Mouse (Mus musculus) megakaryocyte, embryonic 14.5 days (primary cell): ENCODE measurements around the gene Esyt3. TPM values are rescaled to one million over a fixed set of nuclear protein-coding genes. Genes with fewer than 3 reads are reported as not detected.

Experiments used
- H3K27me3 ChIP-seq: replicated peaks from 2 replicates; pipeline ENCODE3; 2012; ENCODE audit warnings: inconsistent platforms
- H3K36me3 ChIP-seq: replicated peaks from 2 replicates; pipeline ENCODE3; 2012; ENCODE audit warnings: low read length, inconsistent platforms, mixed read lengths
- H3K4me1 ChIP-seq: 2 replicates; pipeline ENCODE4 v1.6.1; 2012; ENCODE audit warnings: inconsistent platforms
- H3K4me3 ChIP-seq: replicated peaks from 2 replicates; pipeline ENCODE3; 2012; ENCODE audit warnings: moderate library complexity, mild to moderate bottlenecking, inconsistent platforms
- H3K9me3 ChIP-seq: 2 replicates; pipeline ENCODE4 v1.6.1; 2012; ENCODE audit warnings: inconsistent platforms
- FLI1 ChIP-seq: IDR thresholded peaks from 2 replicates; pipeline ENCODE4 v1.6.1; 2012; ENCODE audit warnings: low read length, inconsistent platforms, mixed read lengths
- GATA1 ChIP-seq: IDR thresholded peaks from 3 replicates; pipeline ENCODE4 v1.6.1; 2012; ENCODE audit warnings: mixed read lengths, low read length, inconsistent platforms, borderline replicate concordance
- polyA plus RNA-seq: library from polyadenylated mRNA; stranded (reverse); fragments of >175 nt; gene quantifications from 2 replicates; pipeline ENCODE4 v1.2.3, GENCODE M21; 2012; ENCODE audit warnings: low replicate concordance; ENCODE audit not compliant: insufficient read depth

Esyt3 gene
- polyA plus RNA-seq, 1 experiment = not detected

DNA sequence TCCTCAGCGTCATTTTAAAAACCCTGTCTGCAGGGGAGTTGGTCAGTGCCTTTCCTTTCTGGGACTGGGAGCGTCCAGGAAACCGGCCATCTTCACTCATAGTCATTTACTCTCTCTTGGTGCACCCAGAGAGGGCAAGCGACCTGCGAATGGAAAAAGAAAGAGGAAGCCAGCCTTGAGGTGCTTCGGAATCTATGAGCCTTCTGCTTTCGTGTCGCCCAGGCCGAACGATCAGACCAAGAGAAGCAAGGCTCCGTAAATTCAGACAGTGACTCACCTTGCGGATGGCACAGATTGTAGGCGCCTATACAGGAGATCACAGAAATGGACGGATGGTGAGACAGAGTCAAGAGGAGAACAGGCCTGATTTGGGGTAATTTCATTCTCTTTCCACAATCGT lies 655 bp upstream of the Esyt3 start:
- H3K36me3 ChIP-seq = no peaks in the 10 kb centered on the region
- H3K4me3 ChIP-seq = no peak overlapping the region
- H3K9me3 ChIP-seq = peaks cover 11% of the 10 kb centered on the region; the same call in 1 of the 2 replicates
- H3K27me3 ChIP-seq = peaks cover 85% of the 10 kb centered on the region
- TF ChIP-seq GATA1 (no peak), FLI1 (no peak)
- peaks cover 13% of the 10 kb centered on the region for H3K4me1 ChIP-seq

DNA sequence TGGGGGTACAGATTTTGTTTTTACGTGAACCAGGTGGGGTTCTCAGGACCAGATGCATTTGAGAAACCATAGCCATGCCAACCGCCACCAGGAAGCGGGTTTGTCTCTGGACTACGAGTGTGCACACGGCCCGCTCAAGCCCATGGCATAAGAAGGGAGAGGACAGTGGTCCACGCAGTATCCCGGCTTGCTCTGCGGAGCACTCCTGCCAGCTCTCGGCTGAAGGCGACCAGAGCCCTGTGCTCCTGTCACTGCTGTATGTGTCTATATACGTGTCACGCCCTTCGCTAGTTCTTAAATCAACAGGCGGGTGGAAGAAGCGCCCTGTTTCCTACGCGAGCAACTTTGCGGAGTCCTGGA lies 816 bp downstream of the Esyt3 start:
- TF ChIP-seq FLI1 = no peak
- no peak for TF ChIP-seq GATA1
- Histone ChIP-seq H3K27me3 (peaks cover 90% of the 10 kb centered on the region), H3K4me1 (peaks cover 23% of the 10 kb centered on the region), H3K4me3 (peak overlapping the region; percentile 83), H3K36me3 (no peaks in the 10 kb centered on the region), H3K9me3 (peaks cover 11% of the 10 kb centered on the region; the same call in 1 of the 2 replicates)

DNA sequence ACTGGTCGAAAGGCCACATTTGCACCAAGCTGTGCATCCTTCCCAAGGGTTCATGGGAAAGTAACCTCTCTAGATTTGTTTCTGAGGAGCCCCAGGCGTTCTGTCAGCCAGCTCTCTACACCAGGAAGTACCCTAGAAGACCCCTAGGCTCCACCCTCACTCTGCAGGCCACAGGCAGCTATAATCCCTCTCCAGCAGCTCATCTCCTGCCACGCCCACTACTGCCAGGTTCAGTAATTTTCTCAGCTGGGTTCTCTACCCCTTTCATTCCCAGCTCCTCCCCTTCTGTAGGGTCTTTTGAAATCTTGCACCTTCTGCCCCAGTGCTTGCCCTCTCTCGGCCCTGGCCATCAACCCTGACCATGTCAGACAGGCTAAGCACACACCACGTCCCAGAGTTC lies 2.4 kb downstream of the Esyt3 start:
- no peaks in the 10 kb centered on the region for H3K36me3 ChIP-seq
- peaks cover 84% of the 10 kb centered on the region for H3K27me3 ChIP-seq
- H3K4me1 ChIP-seq = peaks cover 24% of the 10 kb centered on the region
- H3K4me3 ChIP-seq = no peak overlapping the region
- TF ChIP-seq FLI1 = no peak
- TF ChIP-seq GATA1 = no peak
- H3K9me3 ChIP-seq = peaks cover 11% of the 10 kb centered on the region; the same call in 1 of the 2 replicates

DNA sequence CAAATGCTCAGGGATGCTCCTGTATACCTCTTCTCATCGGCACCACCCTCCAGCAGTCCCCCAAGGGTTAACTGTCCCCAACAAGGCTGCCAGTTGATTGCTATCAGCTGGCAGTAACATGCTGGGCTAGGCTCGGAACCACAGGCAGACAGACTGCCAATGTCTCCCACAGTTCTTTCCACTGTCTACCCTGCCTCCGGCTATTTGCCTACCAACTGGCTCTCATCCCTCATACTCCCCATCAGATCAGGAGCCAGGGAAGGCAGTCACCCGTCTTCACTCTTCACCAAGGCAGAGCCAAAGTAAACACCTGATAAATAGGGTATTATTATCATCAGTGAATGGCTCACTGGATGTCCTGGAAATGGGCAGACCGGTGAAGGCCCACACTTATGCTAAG lies 3.6 kb downstream of the Esyt3 start:
- Histone ChIP-seq H3K36me3 (no peaks in the 10 kb centered on the region), H3K4me3 (no peak overlapping the region), H3K27me3 (peaks cover 80% of the 10 kb centered on the region), H3K9me3 (peaks cover 8% of the 10 kb centered on the region; the same call in 1 of the 2 replicates), H3K4me1 (peaks cover 24% of the 10 kb centered on the region)
- TF ChIP-seq FLI1 = no peak
- no peak for TF ChIP-seq GATA1

DNA sequence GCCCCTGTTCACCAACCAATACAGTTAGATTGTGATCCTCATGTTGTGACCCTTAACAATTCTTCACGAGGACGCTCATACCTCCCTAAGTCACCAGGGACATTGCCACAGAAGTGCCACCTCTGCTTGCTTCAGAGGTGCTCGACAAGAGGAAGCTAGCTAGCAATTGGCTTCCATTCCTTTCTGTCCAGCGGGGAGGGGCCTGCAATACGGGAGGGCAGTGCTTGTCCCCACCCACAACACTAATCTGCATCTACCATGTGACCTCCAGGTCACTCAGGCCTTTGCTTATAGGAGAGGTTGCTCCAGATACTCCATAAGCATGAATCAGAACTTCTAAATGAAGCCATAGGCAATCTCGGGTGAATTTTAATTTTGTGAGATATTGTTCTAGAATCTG lies 5.0 kb downstream of the Esyt3 start:
- TF ChIP-seq FLI1 (no peak), GATA1 (no peak)
- peaks cover 8% of the 10 kb centered on the region for H3K9me3 ChIP-seq
- peaks cover 21% of the 10 kb centered on the region for H3K4me1 ChIP-seq
- H3K4me3 ChIP-seq = no peak overlapping the region
- no peaks in the 10 kb centered on the region for H3K36me3 ChIP-seq
- H3K27me3 ChIP-seq = peaks cover 72% of the 10 kb centered on the region

DNA sequence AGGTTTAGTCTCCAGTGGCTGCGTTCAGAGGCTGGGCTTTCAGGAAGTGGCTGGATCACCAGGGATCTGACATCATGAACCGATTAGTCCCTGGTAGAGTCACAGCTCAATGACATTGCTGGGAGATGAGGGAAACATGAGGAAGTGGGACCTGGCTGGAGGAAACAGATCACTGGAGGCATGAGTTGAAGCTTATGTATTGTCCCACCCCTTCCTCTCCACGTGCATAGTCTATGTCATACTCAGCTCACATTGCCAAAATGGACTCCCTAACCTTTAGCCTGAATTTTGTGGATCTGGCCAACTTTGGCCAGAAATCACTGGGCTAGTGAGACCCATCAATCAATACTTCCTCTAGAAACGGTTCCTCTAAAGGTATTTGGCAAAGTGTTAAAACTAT lies 5.4 kb downstream of the Esyt3 start:
- TF ChIP-seq GATA1 = no peak
- TF ChIP-seq FLI1 = no peak
- no peak overlapping the region for H3K4me3 ChIP-seq
- H3K27me3 ChIP-seq = peaks cover 67% of the 10 kb centered on the region
- H3K4me1 ChIP-seq = peaks cover 17% of the 10 kb centered on the region
- H3K36me3 ChIP-seq = no peaks in the 10 kb centered on the region
- H3K9me3 ChIP-seq = peaks cover 7% of the 10 kb centered on the region

DNA sequence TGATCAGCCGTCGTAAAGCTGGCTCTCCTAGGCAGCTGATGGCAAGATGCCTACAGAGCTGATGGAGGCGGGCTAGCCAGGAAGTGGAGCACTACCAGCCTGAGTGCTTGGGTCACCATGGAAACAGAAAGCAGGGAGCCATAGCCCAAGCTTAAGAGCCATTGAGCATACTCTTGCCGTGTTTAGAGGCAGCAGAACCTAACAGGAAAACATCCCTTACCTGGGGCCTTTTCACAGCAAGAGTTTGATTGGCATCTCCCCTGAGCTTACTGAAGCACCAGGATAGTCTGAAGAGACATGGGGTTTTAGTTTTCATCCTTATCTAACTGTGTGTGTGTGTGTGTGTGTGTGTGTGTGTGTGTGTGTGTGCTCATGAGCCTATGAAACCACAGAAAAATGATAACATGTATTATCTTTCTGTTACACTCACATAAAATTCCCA lies 13.0 kb downstream of the Esyt3 start:
- H3K4me3 ChIP-seq = no peak overlapping the region
- H3K27me3 ChIP-seq = peaks cover 29% of the 10 kb centered on the region
- peaks cover 7% of the 10 kb centered on the region for H3K9me3 ChIP-seq
- TF ChIP-seq FLI1 (no peak), GATA1 (no peak)
- H3K36me3 ChIP-seq = no peaks in the 10 kb centered on the region
- peaks cover 14% of the 10 kb centered on the region for H3K4me1 ChIP-seq

DNA sequence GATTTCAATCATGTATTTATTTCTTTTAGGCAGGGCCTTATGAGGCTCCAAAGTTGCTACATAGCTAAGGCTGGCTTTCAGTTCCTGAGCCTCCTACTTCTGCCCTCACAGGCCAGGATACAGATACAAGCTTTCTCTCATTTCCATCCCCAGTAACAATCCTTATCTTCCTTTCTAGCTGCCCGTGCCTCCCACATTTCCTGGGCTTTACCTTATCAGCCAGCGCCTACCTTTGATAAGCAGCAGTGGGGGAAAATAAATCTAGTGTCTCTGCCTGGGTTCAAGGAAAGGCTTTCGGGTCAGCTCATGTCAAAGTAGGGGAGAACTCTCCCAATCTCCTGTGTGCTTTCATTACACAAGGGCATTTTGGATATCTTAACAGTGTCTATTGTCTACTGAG lies 16.8 kb downstream of the Esyt3 start:
- no peak for TF ChIP-seq FLI1
- TF ChIP-seq GATA1 = no peak
- Histone ChIP-seq H3K4me3 (no peak overlapping the region), H3K9me3 (no peaks in the 10 kb centered on the region), H3K4me1 (peaks cover 19% of the 10 kb centered on the region), H3K27me3 (peaks cover 30% of the 10 kb centered on the region), H3K36me3 (no peaks in the 10 kb centered on the region)

DNA sequence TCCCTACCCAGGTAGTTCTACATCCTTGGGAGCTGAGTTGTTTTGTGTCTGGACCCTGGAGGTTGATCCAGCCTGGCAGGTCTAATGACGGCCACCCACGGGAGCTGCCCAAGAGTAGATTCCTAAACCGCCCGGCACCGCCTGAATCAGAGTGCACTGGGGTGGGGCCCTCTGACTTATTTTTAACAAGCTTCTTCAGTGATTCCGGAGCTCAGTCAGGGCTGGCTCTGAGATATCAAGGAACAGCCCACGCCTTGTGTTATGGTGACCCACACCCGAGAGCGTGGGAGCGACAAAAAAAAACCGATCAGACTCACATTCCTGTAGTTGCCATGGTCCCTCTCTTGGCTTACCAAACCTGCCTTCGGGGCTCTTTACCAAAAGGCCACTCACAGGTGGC lies 18.2 kb downstream of the Esyt3 start:
- peaks cover 34% of the 10 kb centered on the region for H3K27me3 ChIP-seq
- no peaks in the 10 kb centered on the region for H3K36me3 ChIP-seq
- TF ChIP-seq FLI1 (no peak), GATA1 (no peak)
- H3K4me3 ChIP-seq = no peak overlapping the region
- H3K4me1 ChIP-seq = peaks cover 10% of the 10 kb centered on the region
- H3K9me3 ChIP-seq = no peaks in the 10 kb centered on the region

DNA sequence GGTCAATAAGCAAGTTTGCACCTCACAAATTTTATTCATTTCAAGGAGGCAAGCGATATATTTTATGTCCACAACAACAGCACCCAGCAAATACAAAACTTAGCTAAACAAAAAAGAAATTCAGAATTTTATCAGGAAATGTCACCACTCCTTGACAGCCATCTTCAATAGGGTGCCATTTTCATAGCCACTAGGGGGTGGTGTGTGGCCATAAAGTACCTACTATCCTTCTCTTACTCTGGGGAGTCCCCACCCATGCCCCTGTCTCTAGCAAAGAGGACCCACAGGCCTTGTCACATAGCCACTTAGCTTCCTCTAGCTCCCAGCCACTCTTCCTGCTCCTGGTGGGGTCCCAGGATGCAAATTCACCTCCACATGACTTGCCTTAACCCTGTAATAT lies 19.2 kb downstream of the Esyt3 start:
- H3K4me1 ChIP-seq = peaks cover 8% of the 10 kb centered on the region; the same call in 1 of the 2 replicates
- H3K36me3 ChIP-seq = no peaks in the 10 kb centered on the region
- no peaks in the 10 kb centered on the region for H3K9me3 ChIP-seq
- peaks cover 32% of the 10 kb centered on the region for H3K27me3 ChIP-seq
- no peak for TF ChIP-seq FLI1
- TF ChIP-seq GATA1 = no peak
- no peak overlapping the region for H3K4me3 ChIP-seq

DNA sequence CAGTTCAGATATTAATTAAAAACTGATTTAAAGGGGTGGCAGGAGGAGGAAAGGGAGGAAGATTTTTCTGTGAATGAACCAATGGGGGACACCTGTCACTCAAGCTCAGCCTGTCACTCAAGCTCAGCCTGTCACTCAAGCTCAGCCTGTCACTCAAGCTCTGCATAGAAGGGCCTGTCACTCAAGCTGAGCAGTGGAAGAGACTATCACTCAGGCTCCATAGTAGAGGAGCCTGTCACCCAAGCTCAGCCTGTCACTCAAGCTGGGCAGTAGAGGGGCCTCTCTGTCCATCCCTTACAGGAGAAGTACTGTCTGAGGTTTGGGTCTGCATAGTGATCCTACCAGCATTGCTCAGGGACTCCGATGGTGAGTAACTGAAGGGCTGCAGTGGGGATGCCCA lies 20.1 kb downstream of the Esyt3 start:
- peaks cover 8% of the 10 kb centered on the region; the same call in 1 of the 2 replicates for H3K4me1 ChIP-seq
- TF ChIP-seq GATA1 = no peak
- TF ChIP-seq FLI1 = no peak
- no peaks in the 10 kb centered on the region for H3K9me3 ChIP-seq
- no peaks in the 10 kb centered on the region for H3K36me3 ChIP-seq
- H3K4me3 ChIP-seq = no peak overlapping the region
- peaks cover 34% of the 10 kb centered on the region for H3K27me3 ChIP-seq

DNA sequence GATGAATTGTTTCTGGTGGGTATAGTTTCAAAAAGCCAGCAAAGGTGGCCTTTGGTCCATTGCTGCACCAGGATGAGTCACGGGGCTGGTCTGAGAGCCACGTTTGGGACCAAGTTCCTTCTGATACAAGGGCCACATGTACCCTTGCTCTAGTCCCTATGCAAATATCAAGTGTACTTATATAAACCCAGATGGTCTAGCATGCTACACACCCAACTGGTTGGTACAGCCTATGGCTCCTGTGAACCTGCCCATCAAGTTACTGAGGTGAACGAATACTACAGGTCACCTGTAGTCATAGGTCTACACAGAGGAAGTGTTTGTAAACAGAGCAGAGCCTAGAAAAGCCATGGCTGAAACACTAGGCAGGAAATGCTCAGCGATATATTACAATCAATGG lies 21.8 kb downstream of the Esyt3 start:
- TF ChIP-seq GATA1 (no peak), FLI1 (no peak)
- Histone ChIP-seq H3K4me3 (no peak overlapping the region), H3K4me1 (peaks cover 6% of the 10 kb centered on the region; the same call in 1 of the 2 replicates), H3K27me3 (peaks cover 42% of the 10 kb centered on the region), H3K9me3 (no peaks in the 10 kb centered on the region), H3K36me3 (no peaks in the 10 kb centered on the region)
